Mouse (Mus musculus) bone marrow, adult 2 months (tissue): ENCODE data around the gene Cacna2d2. TPM values are rescaled to one million over a fixed set of nuclear protein-coding genes. Genes with fewer than 3 reads are reported as not detected.

ENCODE experiments used
- H3K27ac ChIP-seq: fragments of 200-500 bp; 2 replicates; pipeline ENCODE4 v1.5.1; 2012; ENCODE audit warnings: low read depth, mild to moderate bottlenecking, control low read depth, inconsistent platforms, low read length; ENCODE audit not compliant: control insufficient read depth, poor library complexity, insufficient read depth
- H3K4me1 ChIP-seq: fragments of 200-500 bp; 2 replicates; pipeline ENCODE4 v1.6.1; 2011; ENCODE audit warnings: low read length; ENCODE audit not compliant: control insufficient read depth, insufficient read depth
- H3K4me3 ChIP-seq: fragments of 200-500 bp; replicated peaks from 2 replicates; pipeline ENCODE3; 2011; ENCODE audit warnings: mild to moderate bottlenecking, low read depth, low read length, control low read depth; ENCODE audit not compliant: control insufficient read depth
- CTCF ChIP-seq: fragments of 200-500 bp; IDR thresholded peaks from 2 replicates; pipeline ENCODE4 v1.5.1; 2011; ENCODE audit warnings: low read length, control low read depth; ENCODE audit not compliant: control insufficient read depth, insufficient read depth
- POLR2A ChIP-seq: fragments of 200-500 bp; IDR thresholded peaks from 2 replicates; pipeline ENCODE4 v1.6.1; 2011; ENCODE audit warnings: low read depth, mild to moderate bottlenecking, control low read depth, low read length, borderline replicate concordance; ENCODE audit not compliant: control insufficient read depth
- WGBS: fragments of 180-500 bp; shearing (Covaris S2); methylation state at CpG from one replicate; pipeline ENCODE4 v1.1.7; 2018; 5-methylcytosine and 5-hydroxymethylcytosine counted together
- polyA plus RNA-seq: library from polyadenylated mRNA; stranded (reverse); fragments of >200 nt; gene quantifications from 2 replicates; pipeline ENCODE4 v1.2.4, GENCODE M21; 2011; ENCODE audit warnings: low replicate concordance; ENCODE audit not compliant: missing spikeins, insufficient read depth, insufficient read length

Gene Cacna2d2
- polyA plus RNA-seq, 1 experiment, result not detected

GRCm38 (mm10) chr9:107420898-107421297, 21.5 kb downstream of the Cacna2d2 start:
- TF ChIP-seq CTCF (no peak), POLR2A (no peak)
- WGBS, result 70% methylated on average over 5 of the region's 5 CpGs

DNA sequence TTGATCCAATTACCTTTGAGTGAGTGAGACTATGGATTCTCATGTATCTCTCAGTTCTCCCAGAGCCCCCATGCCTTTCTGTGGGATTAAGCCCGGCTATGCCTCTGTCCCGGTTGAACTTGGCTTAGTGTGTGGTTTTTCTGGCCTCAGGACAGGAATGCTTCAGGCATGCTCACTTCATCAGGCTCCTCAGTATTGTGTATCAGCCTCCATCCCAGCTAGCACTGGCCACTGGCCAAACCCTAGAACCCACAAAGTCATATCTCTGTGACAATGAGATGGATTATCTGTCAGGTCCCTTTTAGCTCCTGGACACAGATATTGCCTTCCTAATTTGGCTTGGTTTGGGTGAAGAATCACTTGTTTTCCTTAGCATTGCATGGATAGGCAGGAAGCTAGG, 23.5 kb downstream of the Cacna2d2 start:
- TF ChIP-seq POLR2A (no peak), CTCF (no peak)
- 56% methylated on average over 2 of the region's 2 CpGs for WGBS

More at GRCm38 (mm10) chr9:107420898-107421297, 21.5 kb downstream of the Cacna2d2 start:
- no peak overlapping the region for H3K4me3 ChIP-seq
- H3K4me1 ChIP-seq, result no peaks in the 10 kb centered on the region
- H3K27ac ChIP-seq, result no peak overlapping the region

DNA sequence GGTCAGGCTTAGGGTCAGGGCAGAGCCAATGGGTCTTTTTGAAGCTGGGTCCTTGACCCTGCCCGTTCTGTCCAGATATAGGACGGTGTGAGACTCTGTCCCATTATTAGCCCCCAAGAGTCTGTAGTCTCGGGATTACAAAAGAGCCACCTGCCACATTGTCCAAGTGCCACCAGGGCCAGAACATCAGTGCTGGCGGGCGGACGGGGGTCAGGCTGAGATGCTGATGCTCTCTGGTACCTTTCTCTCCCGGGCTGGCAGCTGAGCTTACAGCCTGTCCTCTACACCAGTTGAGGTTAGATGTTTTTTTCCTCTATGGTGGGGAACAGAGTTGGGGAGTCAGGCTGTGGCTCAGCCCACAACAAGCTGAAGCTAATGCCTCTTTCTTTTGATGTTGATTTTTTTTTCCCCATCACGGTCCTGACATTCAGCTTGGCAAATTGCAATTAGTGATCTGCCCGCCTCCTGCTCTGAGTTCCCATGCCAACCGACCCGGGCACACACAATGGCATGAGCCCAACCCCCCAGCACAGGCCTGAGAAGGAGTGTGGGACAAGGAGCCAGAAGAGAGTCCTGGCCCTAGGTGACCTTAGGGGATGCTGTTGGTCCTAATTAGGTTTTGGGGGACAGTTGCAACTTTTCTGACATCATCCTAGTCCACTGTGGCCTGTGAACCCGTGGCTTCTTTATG, 25.2 kb downstream of the Cacna2d2 start:
- no peak overlapping the region for H3K27ac ChIP-seq
- no peak overlapping the region for H3K4me3 ChIP-seq
- no peaks in the 10 kb centered on the region for H3K4me1 ChIP-seq
- TF ChIP-seq POLR2A (no peak), CTCF (no peak)
- WGBS, result 69% methylated on average over 12 of the region's 12 CpGs

More for the DNA sequence above, 23.5 kb downstream of the Cacna2d2 start:
- Histone ChIP-seq H3K27ac (no peak overlapping the region), H3K4me1 (no peaks in the 10 kb centered on the region), H3K4me3 (no peak overlapping the region)

DNA sequence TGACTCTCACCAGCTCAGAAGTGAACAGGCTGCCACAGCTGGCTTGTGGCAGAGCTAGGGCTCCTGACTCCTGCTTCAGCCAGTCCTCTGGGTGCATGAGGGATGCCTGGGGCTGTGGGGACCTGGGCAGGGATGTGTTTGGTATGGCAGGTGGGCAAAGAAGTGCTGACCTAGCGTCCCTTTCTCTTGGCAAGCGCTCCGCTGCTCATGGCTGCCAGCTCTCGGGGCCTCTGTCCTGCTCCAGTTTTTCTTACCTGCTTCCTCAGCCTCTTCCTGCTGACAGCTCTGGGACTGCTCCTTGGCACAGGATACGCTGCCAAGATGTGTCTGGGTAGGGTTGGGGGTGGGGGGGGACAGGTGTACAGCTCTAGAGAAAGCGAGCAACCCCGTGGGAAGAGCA, 28.5 kb downstream of the Cacna2d2 start:
- 71% methylated on average over 7 of the region's 7 CpGs for WGBS
- H3K4me1 ChIP-seq, result no peaks in the 10 kb centered on the region
- TF ChIP-seq CTCF (no peak), POLR2A (no peak)
- H3K27ac ChIP-seq, result no peak overlapping the region
- H3K4me3 ChIP-seq, result no peak overlapping the region

DNA sequence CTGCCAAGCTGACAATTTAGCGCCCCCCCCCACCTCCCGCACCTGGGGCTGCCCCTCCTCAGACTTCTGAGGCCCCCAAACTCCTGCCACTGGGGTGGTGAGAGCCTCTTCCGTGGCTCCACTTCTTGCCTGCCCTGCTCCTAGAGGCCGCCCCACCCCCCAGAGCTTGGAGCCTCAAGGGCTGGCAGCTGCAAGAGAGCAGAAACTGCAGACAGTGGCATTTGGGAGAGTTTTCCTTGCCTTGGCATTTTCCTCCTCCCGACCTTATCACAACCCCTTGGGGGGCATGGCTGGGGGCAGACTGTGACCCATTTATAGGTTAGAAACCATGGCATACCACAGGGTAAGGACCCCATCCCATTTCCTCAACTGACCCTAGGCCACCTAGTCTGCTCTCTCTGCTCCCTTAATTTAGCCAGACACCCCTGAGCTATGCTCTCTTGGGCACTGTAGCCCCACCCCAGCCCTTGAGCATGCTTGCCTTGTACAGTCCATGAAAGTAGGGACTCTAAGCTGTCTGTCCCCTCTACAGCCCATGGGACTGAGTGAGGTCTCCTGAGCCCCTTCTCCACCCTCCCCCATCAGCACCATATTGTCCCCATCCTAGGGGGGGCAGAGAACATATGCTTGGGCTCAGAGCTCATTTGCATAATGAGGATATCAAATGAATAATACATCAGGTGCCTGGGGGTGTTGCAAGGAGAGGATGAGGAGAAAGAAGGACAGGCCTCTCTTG, 29.2 kb downstream of the Cacna2d2 start:
- TF ChIP-seq POLR2A (no peak), CTCF (no peak)
- no peak overlapping the region for H3K27ac ChIP-seq
- no peaks in the 10 kb centered on the region for H3K4me1 ChIP-seq
- no peak overlapping the region for H3K4me3 ChIP-seq
- 49% methylated on average over 5 of the region's 5 CpGs for WGBS

DNA sequence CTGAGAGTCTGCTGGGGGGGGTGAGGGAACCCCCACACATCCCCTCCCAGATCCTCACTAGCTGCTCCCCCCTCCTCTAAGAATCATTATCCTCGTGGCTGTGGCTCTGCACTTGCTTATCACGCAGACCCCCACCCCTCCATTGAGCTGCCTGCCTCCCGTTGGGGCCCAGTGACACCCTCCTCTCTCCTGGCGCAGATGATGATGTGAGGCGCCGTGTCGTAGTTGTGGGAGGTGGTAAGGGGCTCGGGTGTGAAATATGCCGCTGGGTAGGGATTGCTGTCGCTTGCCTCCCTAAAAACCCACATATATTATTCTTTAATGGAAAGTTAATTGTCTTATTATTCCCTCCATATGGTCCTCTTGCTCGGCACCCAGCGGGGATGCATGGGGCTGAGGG, 31.0 kb downstream of the Cacna2d2 start:
- H3K4me1 ChIP-seq, result no peaks in the 10 kb centered on the region
- no peak for TF ChIP-seq POLR2A
- TF ChIP-seq CTCF, result no peak
- H3K4me3 ChIP-seq, result no peak overlapping the region
- no peak overlapping the region for H3K27ac ChIP-seq
- 73% methylated on average over 12 of the region's 12 CpGs for WGBS

GRCm38 (mm10) chr9:107432546-107432945, 33.1 kb downstream of the Cacna2d2 start:
- Histone ChIP-seq H3K4me3 (no peak overlapping the region), H3K4me1 (no peaks in the 10 kb centered on the region), H3K27ac (no peak overlapping the region)
- TF ChIP-seq CTCF (no peak), POLR2A (no peak)
- WGBS, result 75% methylated on average over 3 of the region's 3 CpGs

DNA sequence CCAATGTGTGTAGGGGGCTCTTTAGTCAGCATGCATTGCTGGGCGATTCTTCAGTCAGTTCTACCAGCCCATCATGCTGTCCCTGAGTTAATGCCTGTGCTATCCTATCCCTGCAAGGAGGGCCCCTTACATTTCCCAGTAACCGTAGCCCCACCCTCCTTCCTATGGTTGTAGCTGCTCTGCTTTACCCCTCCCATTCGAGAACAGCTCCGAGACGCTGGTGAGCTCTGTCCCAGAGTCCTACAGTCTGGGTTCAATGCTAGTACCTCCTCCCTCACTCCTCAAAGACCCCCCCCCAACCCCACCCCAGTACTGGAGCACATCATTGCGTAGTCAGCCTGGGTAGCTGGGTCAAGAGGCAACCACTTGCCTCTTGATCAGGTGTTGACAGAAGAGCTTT, 35.4 kb downstream of the Cacna2d2 start:
- WGBS, result 43% methylated on average over 6 of the region's 6 CpGs
- TF ChIP-seq POLR2A (no peak), CTCF (no peak)

More for the DNA sequence above, 35.4 kb downstream of the Cacna2d2 start:
- H3K27ac ChIP-seq, result no peak overlapping the region
- no peak overlapping the region for H3K4me3 ChIP-seq
- H3K4me1 ChIP-seq, result no peaks in the 10 kb centered on the region
